Mouse (Mus musculus): ENCODE measurements around the gene Stum.

DNA sequence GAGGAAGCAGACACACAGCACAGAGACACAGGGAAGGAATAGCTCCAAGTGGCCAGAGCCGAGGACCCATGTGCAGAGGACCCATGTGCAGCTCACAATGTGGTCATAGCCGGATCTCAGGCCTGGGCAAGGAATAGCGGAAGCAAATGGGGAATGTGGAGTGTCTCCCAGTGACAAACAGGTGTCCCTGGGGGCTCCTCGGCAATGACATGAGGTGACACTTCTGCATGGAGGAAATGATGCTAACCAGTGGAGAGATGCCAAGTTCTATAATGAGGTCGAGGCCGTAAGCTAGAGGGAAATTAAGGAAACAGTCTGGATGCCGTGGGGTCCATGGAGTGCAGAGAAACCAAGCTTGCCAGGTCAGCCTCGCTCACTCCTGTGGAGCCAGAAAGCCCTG, 54.4 kb downstream of the Stum start:
- TF ChIP-seq POLR2A (IDR thresholded peaks at IDR 0.05; ENCODE audit: low read depth, low read length) (no peak), CTCF (IDR thresholded peaks at IDR 0.05; ENCODE audit: extremely low read depth, insufficient read length, insufficient replicate concordance, low read depth, low read length) (no peak)

Measured in small intestine, adult 2 months (tissue).